In genomic region chr14:105805362-105805761, GRCm38 (mm10) we compare ENCODE assay signal across 17 mouse cellular contexts.
"Had no signal": no experiment of that assay in that cellular context is flagged by ENCODE, and none has a peak within 500 bp of the region (broad histone marks: within the 10 kb centered on the region; RNA-seq: fewer than 3 reads in every experiment).

No protein-coding gene starts in this region.

- H3K4me1 ChIP-seq: stomach, embryonic 15.5 days had no signal

- H3K36me3 ChIP-seq: kidney, embryonic 15.5 days; limb, embryonic 12.5 days; liver, embryonic 13.5 days; lung, embryonic 15.5 days; midbrain, embryonic 12.5 days; neural tube, embryonic 15.5 days; stomach, embryonic 15.5 days had no signal

- H3K4me3 ChIP-seq: kidney, embryonic 15.5 days; limb, embryonic 12.5 days; liver, embryonic 13.5 days; lung, embryonic 15.5 days; midbrain, embryonic 12.5 days; neural tube, embryonic 15.5 days; stomach, embryonic 15.5 days had no signal

- H3K9me3 ChIP-seq: kidney, embryonic 15.5 days; limb, embryonic 12.5 days; liver, embryonic 13.5 days; lung, embryonic 15.5 days; midbrain, embryonic 12.5 days; neural tube, embryonic 15.5 days; stomach, embryonic 15.5 days had no signal

- H3K27ac ChIP-seq: kidney, embryonic 15.5 days; limb, embryonic 12.5 days; liver, embryonic 13.5 days; lung, embryonic 15.5 days; macrophage; midbrain, embryonic 12.5 days; neural tube, embryonic 15.5 days; stomach, embryonic 15.5 days had no signal

- H3K27me3 ChIP-seq: kidney, embryonic 15.5 days; limb, embryonic 12.5 days; liver, embryonic 13.5 days; lung, embryonic 15.5 days; midbrain, embryonic 12.5 days; neural tube, embryonic 15.5 days; stomach, embryonic 15.5 days had no signal

- H3K4me2 ChIP-seq: kidney, embryonic 15.5 days; limb, embryonic 12.5 days; liver, embryonic 13.5 days; lung, embryonic 15.5 days; midbrain, embryonic 12.5 days; neural tube, embryonic 15.5 days; stomach, embryonic 15.5 days had no signal

- H3K9ac ChIP-seq: kidney, embryonic 15.5 days; limb, embryonic 12.5 days; liver, embryonic 13.5 days; liver, postnatal 0 days; lung, embryonic 15.5 days; midbrain, embryonic 12.5 days; neural tube, embryonic 15.5 days; stomach, embryonic 15.5 days had no signal

- DNase-seq: kidney, adult 2 months; kidney, postnatal 25 days; layer of hippocampus, postnatal 36 days; liver; liver, embryonic 13.5 days; liver, postnatal 0 days; lung, postnatal 14 days; right cerebral cortex, postnatal 4 days; spleen, adult 18-20 months; thymus, postnatal 36 days had no signal

- ATAC-seq: liver, postnatal 0 days had no signal
